Mouse (Mus musculus) intestine, postnatal 0 days (tissue): ENCODE measurements around the gene Spata9. TPM values are rescaled to one million over a fixed set of nuclear protein-coding genes. Genes with fewer than 3 reads are reported as not detected.

Experiments used
- ATAC-seq: fragments of 200-750 bp; cut with Nextera tagmentation; 2 replicates; pipeline ENCODE4 v1.8.0; 2017; ENCODE audit warnings: mild to moderate bottlenecking, moderate TSS enrichment, moderate library complexity
- H3K27ac ChIP-seq: fragments of 300-500 bp; sonication (generic); 2 replicates; pipeline ENCODE4 v1.5.1; 2014; ENCODE audit warnings: mild to moderate bottlenecking, low read depth, low read length, moderate library complexity
- H3K27me3 ChIP-seq: fragments of 300-500 bp; sonication (generic); replicated peaks from 2 replicates; pipeline ENCODE4 v1.6.1; 2014; ENCODE audit warnings: low read length, mixed read lengths; ENCODE audit not compliant: control insufficient read depth, insufficient read depth
- H3K36me3 ChIP-seq: fragments of 300-500 bp; sonication (generic); 2 replicates; pipeline ENCODE4 v1.6.1; 2014; ENCODE audit warnings: mild to moderate bottlenecking, moderate library complexity; ENCODE audit not compliant: control insufficient read depth, insufficient read depth
- H3K4me1 ChIP-seq: fragments of 300-500 bp; sonication (generic); replicated peaks from 2 replicates; pipeline ENCODE4 v1.6.1; 2014; ENCODE audit warnings: antibody characterized with exemption, low read length, mixed read lengths; ENCODE audit not compliant: control insufficient read depth, insufficient read depth
- H3K4me2 ChIP-seq: fragments of 300-500 bp; sonication (generic); replicated peaks from 2 replicates; pipeline ENCODE4 v1.6.1; 2014; ENCODE audit warnings: low read depth, mild to moderate bottlenecking, moderate library complexity
- H3K4me3 ChIP-seq: fragments of 300-500 bp; sonication (generic); 2 replicates; pipeline ENCODE4 v1.5.1; 2014; ENCODE audit warnings: low read depth, low read length
- H3K9ac ChIP-seq: fragments of 300-500 bp; sonication (generic); 2 replicates; pipeline ENCODE4 v1.6.1; 2014; ENCODE audit warnings: mild to moderate bottlenecking, low read depth, low read length
- H3K9me3 ChIP-seq: fragments of 300-500 bp; sonication (generic); 2 replicates; pipeline ENCODE4 v1.6.1; 2016; ENCODE audit warnings: mixed run types; ENCODE audit not compliant: control insufficient read depth
- CTCF ChIP-seq: sonication (generic); IDR thresholded peaks from 2 replicates; pipeline ENCODE4 v1.5.1; 2016; ENCODE audit warnings: low read depth, mild to moderate bottlenecking, control low read depth, antibody characterized with exemption, moderate library complexity
- polyA plus RNA-seq: library from polyadenylated mRNA; unstranded; fragments of >200 nt; fragmentation: Nextera tagmentation; extraction: Ambion mirVana; gene quantifications from 2 replicates; pipeline ENCODE4 v1.2.1, GENCODE M21; 2015

Gene Spata9
- polyA plus RNA-seq, 1 experiment from 2014 or later, result 0.51 TPM

DNA sequence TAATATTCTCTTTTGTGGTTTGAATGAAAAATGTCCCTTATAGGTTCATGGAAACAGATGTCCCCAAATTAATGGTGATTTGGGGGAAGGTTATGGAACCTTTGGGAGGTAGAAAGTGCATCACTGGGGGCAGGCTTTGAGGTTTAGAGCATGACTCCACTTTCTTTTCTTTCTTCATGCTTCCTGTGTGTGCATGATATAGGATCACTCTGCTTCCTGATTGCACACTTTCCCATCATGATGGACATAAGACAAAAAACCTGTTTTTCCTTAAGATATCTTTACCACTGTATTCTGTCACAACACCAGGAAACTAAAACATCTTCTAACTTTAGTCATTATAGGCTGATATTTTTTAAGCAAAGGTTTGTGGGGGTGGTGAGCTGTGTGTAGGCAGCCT lies 78.0 kb downstream of the Spata9 start:
- Histone ChIP-seq H3K27me3 (no peaks in the 10 kb centered on the region), H3K27ac (no peak overlapping the region), H3K4me2 (no peak overlapping the region), H3K4me1 (no peaks in the 10 kb centered on the region), H3K9ac (no peak overlapping the region), H3K36me3 (no peaks in the 10 kb centered on the region), H3K4me3 (no peak overlapping the region), H3K9me3 (no peaks in the 10 kb centered on the region)
- ATAC-seq, result no peak
- no peak for TF ChIP-seq CTCF

Other genes with a start within 250 kb of the Spata9 start
- 609 and 611 TPM in 2 replicates for gene Glrx, start 127.3 kb upstream of the Spata9 start, polyA plus RNA-seq
- gene Rhobtb3, start 23.2 kb upstream of the Spata9 start, polyA plus RNA-seq, result 10.1 and 10.6 TPM in 2 replicates
- gene Rfesd, start 51.6 kb downstream of the Spata9 start, polyA plus RNA-seq, result 16.6 and 16.7 TPM in 2 replicates
- gene Gpr150, start 89.8 kb downstream of the Spata9 start, polyA plus RNA-seq, result 0.07 and 0.09 TPM in 2 replicates
- gene Arsk, start 131.5 kb downstream of the Spata9 start, polyA plus RNA-seq, result 2.3 and 3.1 TPM in 2 replicates
- 3.9 and 4.0 TPM in 2 replicates for gene Ttc37, start 131.6 kb downstream of the Spata9 start, polyA plus RNA-seq